Mouse (Mus musculus) midbrain, embryonic 12.5 days (tissue): ENCODE results near the gene Pnpla2. TPM values are rescaled to one million over a fixed set of nuclear protein-coding genes. Genes with fewer than 3 reads are reported as not detected.
A peak's percentile ranks its signal among the peaks of the same experiment; 100 is the strongest.

Source experiments
- ATAC-seq: fragments of 200-750 bp; cut with Nextera tagmentation; 2 replicates; pipeline ENCODE4 v1.8.0; 2017; ENCODE audit warnings: low read depth, moderate TSS enrichment, moderate library complexity; ENCODE audit not compliant: low FRiP score
- H3K27ac ChIP-seq: fragments of 300-500 bp; sonication (generic); replicated peaks from 2 replicates; pipeline ENCODE4 v1.5.1; 2016; ENCODE audit warnings: mild to moderate bottlenecking
- H3K27me3 ChIP-seq: fragments of 300-500 bp; sonication (generic); 2 replicates; pipeline ENCODE4 v1.6.1; 2016; ENCODE audit warnings: mild to moderate bottlenecking
- H3K36me3 ChIP-seq: fragments of 300-500 bp; sonication (generic); 2 replicates; pipeline ENCODE4 v1.6.1; 2016
- H3K4me1 ChIP-seq: fragments of 300-500 bp; sonication (generic); 2 replicates; pipeline ENCODE4 v1.6.1; 2016
- H3K4me2 ChIP-seq: fragments of 300-500 bp; sonication (generic); replicated peaks from 2 replicates; pipeline ENCODE4 v1.6.1; 2016; ENCODE audit warnings: mild to moderate bottlenecking, moderate library complexity
- H3K4me3 ChIP-seq: fragments of 300-500 bp; sonication (generic); 2 replicates; pipeline ENCODE4 v1.5.1; 2016; ENCODE audit warnings: mild to moderate bottlenecking
- H3K9ac ChIP-seq: fragments of 300-500 bp; sonication (generic); replicated peaks from 2 replicates; pipeline ENCODE4 v1.6.1; 2016; ENCODE audit warnings: mild to moderate bottlenecking, moderate library complexity
- H3K9me3 ChIP-seq: fragments of 300-500 bp; sonication (generic); 2 replicates; pipeline ENCODE4 v1.6.1; 2016; ENCODE audit warnings: mild to moderate bottlenecking
- WGBS: fragments of 180-500 bp; shearing (Covaris S2); methylation state at CpG from one replicate; pipeline ENCODE4 v1.1.7; 2016; 5-methylcytosine and 5-hydroxymethylcytosine counted together
- polyA plus RNA-seq: library from polyadenylated mRNA; unstranded; fragments of >200 nt; fragmentation: Nextera tagmentation; extraction: Ambion mirVana; gene quantifications from 2 replicates; pipeline ENCODE4 v1.2.1, GENCODE M21; 2016

Pnpla2 gene
- polyA plus RNA-seq, 1 experiment from 2014 or later, result 18.3 TPM

DNA sequence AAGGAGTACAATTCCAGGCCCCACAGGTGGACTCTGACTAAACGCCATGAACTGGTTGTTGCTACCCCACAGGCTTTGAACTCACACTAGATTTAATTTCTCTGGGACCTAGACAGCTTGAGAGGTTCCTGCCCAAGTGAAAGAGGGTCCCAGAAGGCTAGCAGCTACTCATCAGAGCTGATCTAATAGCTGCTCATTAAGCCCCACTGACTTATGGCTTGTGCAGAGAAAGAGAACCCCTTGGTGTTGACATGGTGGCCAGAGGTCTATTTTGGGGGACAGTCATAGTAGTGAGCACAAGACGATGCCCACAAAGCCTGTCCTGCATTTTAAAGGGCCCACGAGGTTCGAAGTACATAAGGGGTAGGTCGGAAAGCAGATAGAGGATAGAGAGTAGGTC, 19.2 kb downstream of the Pnpla2 start:
- peaks cover 41% of the 10 kb centered on the region for H3K4me1 ChIP-seq
- peaks cover 32% of the 10 kb centered on the region for H3K36me3 ChIP-seq
- 14% methylated on average over 5 of the region's 5 CpGs for WGBS
- H3K4me3 ChIP-seq, result peak overlapping the region; percentile 87
- H3K9ac ChIP-seq, result peak overlapping the region; percentile 78
- H3K27ac ChIP-seq, result no peak overlapping the region
- no peaks in the 10 kb centered on the region for H3K9me3 ChIP-seq
- no peak for ATAC-seq
- H3K27me3 ChIP-seq, result peaks cover 31% of the 10 kb centered on the region
- peak overlapping the region; percentile 93 for H3K4me2 ChIP-seq

DNA sequence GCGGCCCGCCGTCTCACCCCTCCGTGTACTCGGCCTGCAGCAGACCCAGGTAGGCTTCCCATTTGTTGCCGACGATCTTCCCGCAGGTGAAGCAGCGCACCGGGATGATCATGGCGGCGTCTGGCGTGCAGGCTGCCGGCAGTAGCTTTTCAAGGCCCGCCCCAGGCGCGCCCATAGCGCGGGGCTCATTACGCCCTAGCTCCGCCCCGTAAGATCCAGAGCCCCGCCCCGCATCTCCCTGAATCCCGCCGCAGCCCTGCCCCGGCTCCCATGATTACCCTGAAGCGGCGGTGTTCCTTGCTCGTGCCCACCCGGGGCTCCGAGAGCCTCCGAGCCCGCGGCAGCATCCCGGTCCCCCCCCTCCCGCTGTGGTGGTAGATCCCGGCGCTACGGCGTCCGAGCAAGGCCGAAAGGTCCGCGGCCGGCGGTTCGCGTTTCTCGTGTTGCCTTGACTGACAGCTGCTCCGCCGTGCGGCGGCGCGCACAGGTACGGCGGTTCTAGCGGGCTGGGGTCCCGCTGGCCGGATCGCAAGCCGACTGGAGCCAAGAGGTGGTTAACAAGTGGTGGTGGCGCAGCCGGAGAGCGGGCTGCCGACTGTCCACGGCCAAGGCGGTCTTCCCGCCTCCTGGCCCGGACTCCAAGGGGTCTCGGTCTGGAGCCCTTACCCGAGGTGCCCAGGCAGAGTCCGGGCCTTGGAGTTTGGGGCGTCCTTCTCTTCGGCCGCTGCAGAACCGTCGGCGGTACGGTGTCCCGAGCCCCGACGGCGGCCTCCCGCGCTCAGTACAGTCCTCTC, 20.2 kb downstream of the Pnpla2 start, which contains the start of the genes Polr2l and Tspan4:
Gene Polr2l (minus strand): TSS at position 122 of the 794 bp plus-strand sequence.
Gene Tspan4 (plus strand): TSS at position 230 of the 794 bp plus-strand sequence.
- H3K4me3 ChIP-seq, result peak within 1 kb of the TSS; percentile 87
- peaks cover 25% of the 10 kb centered on the region for H3K36me3 ChIP-seq
- ATAC-seq, result peak; percentile 82
- H3K9me3 ChIP-seq, result no peaks in the 10 kb centered on the region
- H3K27ac ChIP-seq, result peak within 1 kb of the TSS; percentile 86
- peak within 1 kb of the TSS; percentile 78 for H3K9ac ChIP-seq
- peak within 1 kb of the TSS; percentile 93 for H3K4me2 ChIP-seq
- WGBS, result under 1% methylated on average over 86 of the region's 87 CpGs
- peaks cover 35% of the 10 kb centered on the region for H3K27me3 ChIP-seq
- peaks cover 30% of the 10 kb centered on the region for H3K4me1 ChIP-seq

DNA sequence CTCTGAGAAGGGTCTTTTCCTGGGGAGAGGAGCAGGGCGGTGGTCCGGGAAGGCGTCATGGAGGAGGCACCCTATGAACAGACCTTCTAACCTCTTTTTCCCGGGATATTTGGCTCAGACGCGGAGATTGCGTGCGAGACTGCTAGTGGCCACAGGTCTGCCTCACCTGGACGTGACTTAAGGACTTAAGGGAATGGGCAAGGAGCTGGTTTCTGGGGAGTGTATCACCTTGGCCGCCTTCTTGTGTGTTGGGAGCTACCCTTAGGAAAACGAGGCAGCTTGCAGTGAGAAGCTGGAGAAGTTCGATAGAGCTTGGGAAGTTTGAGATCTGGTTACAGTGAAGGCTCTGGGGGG, 20.8 kb downstream of the Pnpla2 start:
- Histone ChIP-seq H3K4me2 (peak overlapping the region; percentile 93), H3K4me1 (peaks cover 30% of the 10 kb centered on the region), H3K27me3 (peaks cover 41% of the 10 kb centered on the region), H3K9ac (peak overlapping the region; percentile 78), H3K27ac (0 out of 2 replicates have a peak overlapping the region, but pooled peaks have one; percentile 86), H3K36me3 (peaks cover 19% of the 10 kb centered on the region), H3K4me3 (peak overlapping the region; percentile 87), H3K9me3 (no peaks in the 10 kb centered on the region)
- WGBS, result 1% methylated on average over 11 of the region's 12 CpGs
- ATAC-seq, result no peak

DNA sequence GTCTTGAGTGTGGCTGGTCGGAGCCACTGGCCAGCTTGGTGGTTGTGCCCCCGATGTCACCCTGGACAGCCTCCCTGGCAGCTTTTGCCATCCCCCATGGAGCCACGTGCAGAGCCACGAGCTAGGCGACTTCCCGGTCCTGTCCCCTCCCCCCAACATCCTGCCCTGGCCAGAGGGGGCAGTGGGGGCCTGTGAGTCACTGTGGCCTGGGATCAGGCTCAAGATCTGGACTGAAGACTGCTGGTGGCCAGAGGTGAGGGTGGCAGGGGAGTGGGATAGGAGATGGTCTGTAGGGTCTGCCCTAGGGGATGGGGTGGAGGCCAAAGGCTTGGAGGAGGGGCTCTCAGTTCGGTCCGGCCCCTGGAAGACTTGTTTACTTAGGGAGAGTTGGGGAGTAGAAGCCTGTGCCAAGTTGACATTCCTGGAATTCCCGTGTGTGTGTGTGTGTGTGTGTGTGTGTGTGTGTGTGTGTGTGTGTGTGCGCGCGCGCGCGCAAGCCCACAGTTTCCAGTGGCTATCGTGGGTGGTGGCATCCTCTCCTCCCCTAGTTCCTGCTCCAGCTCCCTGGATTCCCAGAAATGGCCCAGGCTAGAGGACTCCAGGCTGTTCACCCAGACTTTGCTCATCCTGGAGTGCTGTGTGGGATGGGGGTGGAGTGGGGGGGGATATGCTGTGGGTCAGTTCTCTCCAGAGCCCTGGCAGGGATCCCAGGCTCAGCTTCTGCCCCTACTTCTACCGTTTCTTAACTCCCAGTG, 21.4 kb downstream of the Pnpla2 start:
- peak overlapping the region; percentile 87 for H3K4me3 ChIP-seq
- H3K4me2 ChIP-seq, result peak overlapping the region; percentile 93
- 2% methylated on average over 17 of the region's 17 CpGs for WGBS
- peaks cover 47% of the 10 kb centered on the region for H3K27me3 ChIP-seq
- peaks cover 37% of the 10 kb centered on the region for H3K4me1 ChIP-seq
- H3K9ac ChIP-seq, result peak overlapping the region; percentile 17; the same call in 1 of the 2 replicates
- H3K9me3 ChIP-seq, result no peaks in the 10 kb centered on the region
- 0 out of 2 replicates have a peak, but pooled peaks have one; percentile 24 for ATAC-seq
- peaks cover 13% of the 10 kb centered on the region for H3K36me3 ChIP-seq
- H3K27ac ChIP-seq, result no peak overlapping the region

DNA sequence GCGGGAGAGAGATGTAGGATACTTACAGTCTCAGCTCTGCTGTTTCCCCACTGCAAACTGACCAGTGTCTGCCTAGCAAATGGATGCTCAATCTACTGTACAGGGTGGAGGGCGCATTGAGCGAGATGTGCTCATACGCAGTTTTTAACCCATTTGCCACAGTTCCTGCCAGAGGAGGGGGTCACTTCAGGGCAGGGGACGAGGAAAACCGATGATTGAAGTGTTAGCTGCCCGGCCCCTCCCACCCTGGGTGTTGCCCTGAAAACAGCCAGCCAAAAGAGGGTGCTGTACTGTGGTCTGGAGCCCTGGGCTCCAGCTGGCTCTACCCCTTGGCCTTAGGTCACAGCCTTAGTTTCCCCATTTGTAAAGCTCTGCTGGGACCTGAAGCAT, 22.0 kb downstream of the Pnpla2 start:
- Histone ChIP-seq H3K4me3 (0 out of 2 replicates have a peak overlapping the region, but pooled peaks have one; percentile 87), H3K4me2 (peak overlapping the region; percentile 93), H3K27ac (no peak overlapping the region), H3K27me3 (peaks cover 53% of the 10 kb centered on the region), H3K9me3 (no peaks in the 10 kb centered on the region), H3K9ac (no peak overlapping the region), H3K4me1 (peaks cover 42% of the 10 kb centered on the region), H3K36me3 (peaks cover 9% of the 10 kb centered on the region)
- no peak for ATAC-seq
- 27% methylated on average over 7 of the region's 7 CpGs for WGBS

DNA sequence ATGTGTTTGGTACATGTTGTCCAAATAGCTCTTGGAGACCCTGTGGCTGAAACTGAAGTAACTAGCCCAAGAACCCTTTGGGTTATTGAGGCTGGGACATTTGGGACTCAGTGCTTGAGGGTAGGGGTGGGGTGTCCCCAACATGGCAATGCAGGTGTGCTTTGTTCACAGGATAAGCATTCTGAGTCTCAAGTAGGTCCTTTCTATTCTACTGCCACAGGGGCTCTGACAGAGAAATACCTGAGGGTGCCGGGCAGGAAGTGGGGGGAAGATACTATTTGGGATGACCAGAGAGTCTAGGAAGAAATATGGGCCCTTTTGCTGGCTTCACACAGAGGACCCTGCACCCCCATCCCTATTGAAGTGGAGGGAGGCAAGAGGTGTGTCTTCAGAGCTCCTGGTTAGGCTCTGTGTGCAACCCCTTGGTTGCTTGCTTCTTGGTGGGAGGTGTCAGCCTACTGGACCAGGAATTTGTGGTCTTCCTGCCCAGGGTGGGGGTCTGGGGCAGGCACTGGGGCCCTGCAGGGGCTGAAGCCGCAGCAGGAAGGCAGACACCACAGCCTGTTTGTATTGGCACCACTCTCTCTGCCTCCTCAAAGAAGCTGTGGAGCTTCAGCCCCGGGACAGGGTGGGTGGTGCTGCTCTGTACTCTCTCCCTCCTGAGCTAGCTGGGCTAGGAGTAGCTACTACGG, 22.7 kb downstream of the Pnpla2 start:
- ATAC-seq, result no peak
- H3K4me2 ChIP-seq, result no peak overlapping the region
- WGBS, result 69% methylated on average over 4 of the region's 4 CpGs

DNA sequence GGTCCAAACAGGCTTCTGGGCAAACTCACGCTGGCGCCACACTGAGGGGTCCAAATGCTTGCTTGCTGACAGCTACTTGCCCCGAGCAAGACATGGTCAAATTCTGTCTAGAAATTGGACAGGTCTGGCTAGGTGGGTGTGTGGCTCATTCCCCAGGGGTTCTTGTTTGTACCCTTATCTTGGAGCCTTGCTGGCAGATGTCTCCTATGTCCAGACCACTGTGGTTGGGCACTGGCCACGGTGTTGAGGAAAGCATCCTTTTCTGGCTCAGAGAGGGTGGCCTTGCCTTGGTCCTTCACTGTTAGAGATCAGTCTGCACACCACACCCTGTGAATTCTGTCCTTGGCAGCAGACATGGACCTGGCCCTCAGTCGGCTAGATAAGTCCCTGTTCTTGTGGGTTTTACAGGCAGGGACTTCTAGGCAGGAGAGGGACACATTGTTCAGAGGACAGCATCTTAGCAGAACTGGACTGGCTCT, 23.3 kb downstream of the Pnpla2 start:
- Histone ChIP-seq H3K27me3 (peaks cover 66% of the 10 kb centered on the region), H3K27ac (no peak overlapping the region), H3K4me2 (no peak overlapping the region), H3K9ac (no peak overlapping the region), H3K9me3 (no peaks in the 10 kb centered on the region), H3K4me1 (peaks cover 52% of the 10 kb centered on the region), H3K36me3 (no peaks in the 10 kb centered on the region), H3K4me3 (no peak overlapping the region)
- WGBS, result 80% methylated on average over 5 of the region's 5 CpGs
- ATAC-seq, result no peak

More for the DNA sequence above, 22.7 kb downstream of the Pnpla2 start:
- peaks cover 61% of the 10 kb centered on the region for H3K27me3 ChIP-seq
- peaks cover 50% of the 10 kb centered on the region for H3K4me1 ChIP-seq
- H3K27ac ChIP-seq, result no peak overlapping the region
- H3K9ac ChIP-seq, result no peak overlapping the region
- H3K9me3 ChIP-seq, result no peaks in the 10 kb centered on the region
- peaks cover 2% of the 10 kb centered on the region for H3K36me3 ChIP-seq
- no peak overlapping the region for H3K4me3 ChIP-seq

DNA sequence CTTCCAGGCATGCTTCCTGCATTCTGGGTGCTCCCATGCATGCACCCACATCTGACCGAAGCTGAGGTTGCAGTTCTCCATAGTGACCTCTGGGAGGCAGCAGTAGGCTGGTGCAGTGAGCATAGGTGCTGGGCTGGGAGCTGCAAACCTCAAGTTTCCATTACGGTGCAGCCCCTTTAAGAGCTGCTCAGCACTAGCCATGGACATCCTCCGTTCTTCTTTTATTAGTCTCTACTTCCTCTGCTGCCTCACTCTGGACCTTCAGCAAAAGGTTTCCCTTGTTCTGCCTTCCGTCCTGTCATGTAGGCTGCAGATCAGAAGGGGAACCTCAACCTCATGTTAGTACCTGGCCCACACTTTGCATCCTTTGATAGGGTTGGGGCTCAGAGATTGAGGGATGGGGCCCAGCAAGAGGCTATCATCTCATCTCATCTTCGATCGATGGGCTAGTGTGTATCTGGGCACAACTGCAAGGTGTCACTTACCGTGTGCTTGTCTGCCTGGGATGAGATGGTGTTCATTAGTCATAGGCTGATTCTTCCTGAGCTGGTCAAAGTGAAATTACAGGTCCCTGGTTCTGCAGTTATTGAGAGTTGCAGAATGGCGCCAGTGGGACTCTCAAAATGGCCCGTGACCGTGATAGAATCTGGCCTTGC, 26.0 kb downstream of the Pnpla2 start:
- peaks cover 72% of the 10 kb centered on the region for H3K27me3 ChIP-seq
- ATAC-seq, result peak; percentile 57
- peak overlapping the region; percentile 68 for H3K4me3 ChIP-seq
- H3K27ac ChIP-seq, result no peak overlapping the region
- no peaks in the 10 kb centered on the region for H3K9me3 ChIP-seq
- peaks cover 33% of the 10 kb centered on the region for H3K4me1 ChIP-seq
- H3K4me2 ChIP-seq, result peak overlapping the region; percentile 92
- peak overlapping the region; percentile 64 for H3K9ac ChIP-seq
- WGBS, result 9% methylated on average over 10 of the region's 10 CpGs
- H3K36me3 ChIP-seq, result no peaks in the 10 kb centered on the region

DNA sequence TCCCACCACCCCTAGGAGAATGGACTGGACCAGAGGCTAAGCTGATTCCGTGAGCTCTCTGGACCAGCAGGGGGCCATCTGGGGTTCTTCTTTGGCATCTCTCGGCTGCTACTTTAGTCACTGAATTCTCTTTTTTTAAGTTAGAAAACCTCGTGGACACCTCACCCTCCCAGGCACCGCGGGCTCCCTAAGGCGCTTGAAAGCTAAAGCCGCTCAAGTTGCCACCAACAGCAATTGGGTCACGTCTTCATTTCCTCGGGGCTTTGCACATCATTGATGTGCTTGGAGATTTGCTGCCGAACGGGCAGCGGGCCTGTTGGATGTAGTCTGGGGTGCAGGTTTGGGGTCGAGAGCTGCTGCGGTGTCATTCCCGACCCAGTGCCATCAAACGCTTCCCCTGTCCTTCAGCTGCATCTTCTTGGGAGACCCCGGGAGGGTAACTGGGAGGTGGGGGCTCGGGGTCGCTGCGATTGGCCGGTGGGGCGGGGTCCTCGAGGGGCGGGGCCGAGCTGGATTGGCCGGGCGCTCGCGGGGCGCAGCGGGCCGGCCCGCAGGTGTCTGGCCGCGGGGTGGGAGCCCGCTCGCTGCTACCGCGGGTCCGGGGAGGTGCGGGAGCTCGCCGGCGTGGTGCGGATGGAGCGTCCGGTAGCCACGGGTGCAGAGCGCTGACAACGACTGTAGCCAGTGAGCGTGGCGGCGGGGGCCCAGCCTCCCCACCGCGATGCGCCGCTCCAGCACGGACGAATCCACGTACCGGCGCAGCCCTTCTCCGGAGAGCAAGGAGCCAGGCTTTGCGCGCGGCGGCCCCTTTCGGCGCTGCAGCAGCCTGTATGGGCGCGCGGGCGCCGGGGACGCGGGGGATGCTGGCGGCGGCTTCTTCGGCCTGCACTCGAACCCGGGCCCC, 26.8 kb downstream of the Pnpla2 start:
- H3K9ac ChIP-seq, result peak overlapping the region; percentile 64
- H3K4me1 ChIP-seq, result peaks cover 25% of the 10 kb centered on the region
- under 1% methylated on average over 81 of the region's 81 CpGs for WGBS
- H3K27ac ChIP-seq, result 0 out of 2 replicates have a peak overlapping the region, but pooled peaks have one; percentile 30
- no peaks in the 10 kb centered on the region for H3K9me3 ChIP-seq
- peak; percentile 66 for ATAC-seq
- peaks cover 65% of the 10 kb centered on the region for H3K27me3 ChIP-seq
- H3K4me3 ChIP-seq, result peak overlapping the region; percentile 68
- no peaks in the 10 kb centered on the region for H3K36me3 ChIP-seq
- peak overlapping the region; percentile 92 for H3K4me2 ChIP-seq

DNA sequence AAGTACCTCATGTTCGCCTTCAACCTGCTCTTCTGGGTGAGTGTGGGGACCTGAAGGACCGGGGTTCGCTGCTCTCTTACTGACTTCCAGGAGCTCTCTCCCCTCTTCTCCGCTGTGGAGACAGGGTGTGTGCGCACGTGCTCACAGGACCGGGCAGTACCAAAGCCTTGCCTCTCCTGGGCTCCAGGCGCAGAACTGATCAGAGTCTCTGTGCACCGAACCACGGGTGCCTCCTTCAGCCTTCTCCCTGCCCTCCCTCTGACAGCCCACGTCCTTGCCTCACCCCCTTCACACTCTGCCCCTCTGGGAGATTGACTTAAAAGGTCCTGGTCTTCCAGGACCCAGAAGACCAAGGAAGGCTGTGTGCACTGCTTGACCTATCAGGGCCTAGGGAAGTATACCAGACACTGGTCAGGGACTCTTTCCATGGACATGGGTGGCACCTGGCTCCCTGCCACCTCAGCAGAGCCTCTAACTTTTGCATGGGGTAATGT, 27.6 kb downstream of the Pnpla2 start:
- peaks cover 56% of the 10 kb centered on the region for H3K27me3 ChIP-seq
- no peaks in the 10 kb centered on the region for H3K9me3 ChIP-seq
- no peak for ATAC-seq
- peak overlapping the region; percentile 92 for H3K4me2 ChIP-seq
- H3K4me1 ChIP-seq, result peaks cover 22% of the 10 kb centered on the region
- 5% methylated on average over 11 of the region's 11 CpGs for WGBS
- no peaks in the 10 kb centered on the region for H3K36me3 ChIP-seq
- H3K9ac ChIP-seq, result peak overlapping the region; percentile 64
- H3K27ac ChIP-seq, result no peak overlapping the region
- peak overlapping the region; percentile 68 for H3K4me3 ChIP-seq
